Mouse (Mus musculus) liver, adult 2 months (tissue): ENCODE measurements around the gene Gm43738. TPM values are rescaled to one million over a fixed set of nuclear protein-coding genes. Genes with fewer than 3 reads are reported as not detected.
A peak's percentile ranks its signal among the peaks of the same experiment; 100 is the strongest.

Experiments
- DNase-seq: peaks from one replicate; pipeline ENCODE4 v3.0.0-alpha.2; 2011; ENCODE audit warnings: low read depth, low spot score; ENCODE audit errors: extremely low read depth
- H3K27ac ChIP-seq: fragments of 200-500 bp; replicated peaks from 2 replicates; pipeline ENCODE4 v1.5.1; 2012; ENCODE audit warnings: low read depth, mild to moderate bottlenecking, control low read depth, inconsistent platforms, low read length; ENCODE audit not compliant: insufficient read depth
- H3K27me3 ChIP-seq: fragments of 200-500 bp; 2 replicates; pipeline ENCODE4 v1.6.1; 2012; ENCODE audit warnings: mild to moderate bottlenecking, moderate library complexity, low read length, inconsistent platforms; ENCODE audit not compliant: control insufficient read depth, insufficient read depth
- H3K36me3 ChIP-seq: fragments of 200-500 bp; 2 replicates; pipeline ENCODE4 v1.6.1; 2012; ENCODE audit warnings: low read length, inconsistent platforms; ENCODE audit not compliant: control insufficient read depth, insufficient read depth
- H3K4me1 ChIP-seq: fragments of 200-500 bp; 2 replicates; pipeline ENCODE4 v1.6.1; 2011; ENCODE audit warnings: low read length; ENCODE audit not compliant: control insufficient read depth, insufficient read depth
- H3K4me3 ChIP-seq: fragments of 200-500 bp; 2 replicates; pipeline ENCODE4 v1.5.1; 2011; ENCODE audit warnings: low read depth, mild to moderate bottlenecking, control low read depth, low read length, moderate library complexity; ENCODE audit not compliant: insufficient read depth
- H3K79me2 ChIP-seq: fragments of 200-500 bp; 2 replicates; pipeline ENCODE4 v1.6.1; 2012; ENCODE audit warnings: inconsistent platforms, mild to moderate bottlenecking, low read length, moderate library complexity; ENCODE audit not compliant: control insufficient read depth, insufficient read depth
- H3K9ac ChIP-seq: fragments of 200-500 bp; 2 replicates; pipeline ENCODE4 v1.6.1; 2012; ENCODE audit warnings: low read depth, mild to moderate bottlenecking, control low read depth, inconsistent platforms, low read length
- CTCF ChIP-seq: fragments of 200-500 bp; IDR thresholded peaks from 2 replicates; pipeline ENCODE4 v1.5.1; 2011; ENCODE audit warnings: low read depth, low read length, control low read depth
- POLR2A ChIP-seq: fragments of 200-500 bp; IDR thresholded peaks from 2 replicates; pipeline ENCODE4 v1.6.1; 2011; ENCODE audit warnings: low read length, control low read depth; ENCODE audit not compliant: insufficient read depth; ENCODE audit errors: extremely low read depth
- WGBS: fragments of 180-500 bp; shearing (Covaris S2); methylation state at CpG from one replicate; pipeline ENCODE4 v1.1.7; 2018; 5-methylcytosine and 5-hydroxymethylcytosine counted together
- polyA plus RNA-seq: library from polyadenylated mRNA; depleted of rRNA; stranded (reverse); fragments of >200 nt; gene quantifications from 2 replicates; pipeline ENCODE4 v1.2.3, GENCODE M21; 2012; rRNA removed
- total RNA-seq: library from RNA; depleted of rRNA; stranded (reverse); fragments of >200 nt; gene quantifications from 2 replicates; pipeline ENCODE4 v1.2.3, GENCODE M21; 2014; rRNA removed

Gm43738 gene
- total RNA-seq (not detected in 2 replicates), polyA plus RNA-seq (0.05 TPM in 1 of 2 replicates, not detected in the other)

DNA sequence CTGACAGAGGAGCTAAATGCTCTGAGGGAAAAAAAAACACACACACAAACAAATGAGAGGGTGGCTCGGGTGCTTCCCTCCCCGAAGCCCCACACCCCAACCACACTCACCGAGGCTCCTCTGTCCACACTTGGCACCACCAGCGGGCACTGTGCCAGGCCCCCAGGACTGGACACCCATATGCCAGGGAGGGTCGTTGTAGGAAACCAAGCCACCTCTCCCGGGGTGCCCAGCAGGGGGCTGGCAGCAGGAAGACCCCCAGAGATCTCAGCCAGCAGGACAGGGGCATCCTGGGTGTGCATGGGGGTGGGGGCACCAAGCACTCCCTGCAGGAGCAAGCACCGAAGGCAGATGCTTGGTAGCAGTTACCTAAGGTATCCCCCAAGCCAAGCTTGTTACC lies at the start of gene Gm43738:
TSS of gene Gm43738 (minus strand) at position 289 of the 400 bp plus-strand sequence.
- WGBS = 16% methylated on average over 7 of the region's 7 CpGs
- Histone ChIP-seq H3K4me3 (peak within 1 kb of the TSS; percentile 89), H3K79me2 (no peaks in the 10 kb centered on the region), H3K4me1 (peaks cover 30% of the 10 kb centered on the region), H3K27ac (peak within 1 kb of the TSS; percentile 83), H3K36me3 (peaks cover 23% of the 10 kb centered on the region), H3K27me3 (no peaks in the 10 kb centered on the region), H3K9ac (peak within 1 kb of the TSS; percentile 88)
- no peak for DNase-seq
- TF ChIP-seq CTCF (no peak), POLR2A (0 out of 2 replicates have a peak, but pooled peaks have one; percentile 28)

- no peak overlapping the region for H3K4me3 ChIP-seq
- no peak overlapping the region for H3K9ac ChIP-seq
- TF ChIP-seq POLR2A (0 out of 2 replicates have a peak, but pooled peaks have one; percentile 35), CTCF (no peak)
- WGBS = 66% methylated on average over 14 of the region's 14 CpGs
- H3K36me3 ChIP-seq = peaks cover 19% of the 10 kb centered on the region
- DNase-seq = peak; percentile 48
- H3K27ac ChIP-seq = no peak overlapping the region
- H3K27me3 ChIP-seq = no peaks in the 10 kb centered on the region
- no peaks in the 10 kb centered on the region for H3K79me2 ChIP-seq
- no peaks in the 10 kb centered on the region for H3K4me1 ChIP-seq
Observed at GRCm38 (mm10) chr3:89148567-89148966, 47.7 kb upstream of the Gm43738 start.

GRCm38 (mm10) chr3:89147979-89148311 lies 47.0 kb upstream of the Gm43738 start:
- WGBS = 1% methylated on average over 15 of the region's 15 CpGs
- Histone ChIP-seq H3K79me2 (no peaks in the 10 kb centered on the region), H3K36me3 (peaks cover 24% of the 10 kb centered on the region), H3K27me3 (no peaks in the 10 kb centered on the region), H3K4me1 (no peaks in the 10 kb centered on the region), H3K9ac (peak overlapping the region; percentile 13; the same call in 1 of the 2 replicates), H3K27ac (peak overlapping the region; percentile 9; the same call in 1 of the 2 replicates), H3K4me3 (no peak overlapping the region)
- TF ChIP-seq CTCF (no peak), POLR2A (peak; percentile 26; the same call in 1 of the 2 replicates)
- no peak for DNase-seq

- H3K27ac ChIP-seq = peak overlapping the region; percentile 9; the same call in 1 of the 2 replicates
- H3K27me3 ChIP-seq = no peaks in the 10 kb centered on the region
- WGBS = 11% methylated on average over 26 of the region's 26 CpGs
- no peak overlapping the region; the same call in 1 of the 2 replicates for H3K9ac ChIP-seq
- no peaks in the 10 kb centered on the region for H3K79me2 ChIP-seq
- H3K36me3 ChIP-seq = peaks cover 26% of the 10 kb centered on the region
- DNase-seq = peak; percentile 72
- 0 out of 2 replicates have a peak, but pooled peaks cover 1% of the 10 kb centered on the region for H3K4me1 ChIP-seq
- no peak overlapping the region for H3K4me3 ChIP-seq
- no peak for TF ChIP-seq POLR2A
- TF ChIP-seq CTCF = peak; percentile 41
Observed at GRCm38 (mm10) chr3:89147101-89147978, 46.4 kb upstream of the Gm43738 start.

DNA sequence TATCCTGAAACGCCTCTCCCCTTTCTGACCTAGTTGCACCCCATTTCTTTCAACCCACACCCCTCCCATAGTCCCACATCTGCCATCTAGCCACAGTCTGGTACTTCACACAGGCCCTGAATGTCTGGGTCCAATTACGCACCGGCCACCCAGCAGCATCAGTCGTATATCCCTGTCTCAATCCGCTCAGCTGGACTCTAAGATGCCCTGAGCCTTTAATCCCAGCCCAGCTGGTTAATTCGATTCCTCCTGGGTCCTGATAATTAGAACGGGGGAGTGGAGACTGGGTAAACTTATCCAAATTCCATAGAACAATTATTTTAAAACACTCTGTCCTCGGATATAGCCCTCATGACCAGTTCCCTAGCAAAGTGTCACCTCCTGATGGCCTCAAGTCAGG lies 44.7 kb upstream of the Gm43738 start:
- TF ChIP-seq POLR2A (no peak), CTCF (no peak)
- Histone ChIP-seq H3K36me3 (peaks cover 29% of the 10 kb centered on the region), H3K4me3 (no peak overlapping the region), H3K27ac (no peak overlapping the region), H3K9ac (no peak overlapping the region), H3K27me3 (no peaks in the 10 kb centered on the region), H3K79me2 (no peaks in the 10 kb centered on the region), H3K4me1 (peaks cover 8% of the 10 kb centered on the region)
- no peak for DNase-seq
- 82% methylated on average over 8 of the region's 8 CpGs for WGBS

DNA sequence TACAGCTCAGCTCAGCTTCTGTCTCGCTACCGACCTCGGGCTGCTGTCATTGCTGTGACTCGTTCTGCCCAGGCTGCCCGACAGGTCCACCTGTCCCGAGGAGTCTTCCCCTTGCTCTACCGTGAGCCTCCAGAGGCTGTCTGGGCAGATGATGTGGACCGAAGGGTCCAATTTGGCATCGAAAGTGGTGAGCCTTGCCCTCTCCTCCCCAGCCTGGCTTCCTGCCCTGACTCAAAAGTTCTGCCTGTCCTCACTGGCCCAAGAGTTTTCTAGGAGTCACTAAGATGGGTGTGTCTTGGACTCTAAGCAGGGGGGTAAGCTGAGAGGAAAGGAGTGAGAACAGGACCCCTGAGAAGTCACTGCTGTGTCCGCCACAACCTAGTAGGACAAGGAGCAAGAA lies 43.9 kb upstream of the Gm43738 start:
- H3K79me2 ChIP-seq = no peaks in the 10 kb centered on the region
- no peak overlapping the region for H3K27ac ChIP-seq
- 76% methylated on average over 10 of the region's 10 CpGs for WGBS
- H3K36me3 ChIP-seq = peaks cover 32% of the 10 kb centered on the region
- no peak for TF ChIP-seq CTCF
- TF ChIP-seq POLR2A = no peak
- no peak overlapping the region for H3K4me3 ChIP-seq
- no peak for DNase-seq
- peaks cover 8% of the 10 kb centered on the region for H3K4me1 ChIP-seq
- no peaks in the 10 kb centered on the region for H3K27me3 ChIP-seq
- no peak overlapping the region for H3K9ac ChIP-seq
